Mouse (Mus musculus) lung, postnatal 0 days (tissue): Measurements from ENCODE around the gene Abhd6.

Experiments
- CTCF ChIP-seq: IDR thresholded peaks from 2 replicates; pipeline ENCODE4 v1.5.1; 2016; ENCODE audit warnings: antibody characterized with exemption, mild to moderate bottlenecking
- EP300 ChIP-seq: IDR thresholded peaks from 2 replicates; pipeline ENCODE4 v1.6.1; 2016; ENCODE audit warnings: antibody characterized with exemption, mild to moderate bottlenecking, control low read depth

DNA sequence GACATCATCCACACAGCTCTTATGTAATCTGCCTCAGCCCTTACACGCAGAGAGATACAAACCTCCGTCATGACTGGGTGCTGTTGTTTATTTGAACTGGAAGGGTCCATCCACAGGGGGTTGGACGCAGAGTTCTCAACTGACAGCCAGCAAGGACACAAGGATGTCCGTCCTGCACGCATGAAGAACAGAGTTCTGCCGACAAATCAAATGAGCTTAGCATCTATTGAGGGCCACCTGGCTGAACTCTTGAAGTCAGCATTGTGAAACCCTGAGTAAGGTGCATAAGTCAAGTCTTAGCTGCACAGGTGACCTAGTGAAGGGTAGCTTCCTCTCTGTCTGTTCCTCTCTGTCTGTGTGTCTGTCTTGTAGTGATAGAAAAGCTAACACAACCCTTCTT, 33.2 kb downstream of the Abhd6 start:
- no peak for TF ChIP-seq CTCF
- TF ChIP-seq EP300, result no peak
